Mouse (Mus musculus) kidney, adult 2 months (tissue): Measurements from ENCODE around the gene Tiam1. TPM values are rescaled to one million over a fixed set of nuclear protein-coding genes. Genes with fewer than 3 reads are reported as not detected.
A peak's percentile ranks its signal among the peaks of the same experiment; 100 is the strongest.

ENCODE experiments used
- DNase-seq: peaks from one replicate; pipeline ENCODE4 v3.0.0; 2021
- H3K27ac ChIP-seq: fragments of 200-500 bp; 2 replicates; pipeline ENCODE4 v1.5.1; 2012; ENCODE audit warnings: low read depth, low read length, control low read depth, inconsistent platforms; ENCODE audit not compliant: insufficient read depth
- H3K27me3 ChIP-seq: fragments of 200-500 bp; replicated peaks from 2 replicates; pipeline ENCODE4 v1.6.1; 2012; ENCODE audit warnings: mild to moderate bottlenecking, moderate library complexity, low read length, inconsistent platforms; ENCODE audit not compliant: control insufficient read depth, insufficient read depth
- H3K36me3 ChIP-seq: fragments of 200-500 bp; 2 replicates; pipeline ENCODE4 v1.6.1; 2012; ENCODE audit warnings: mild to moderate bottlenecking, moderate library complexity, low read length, inconsistent platforms; ENCODE audit not compliant: control insufficient read depth, insufficient read depth
- H3K4me1 ChIP-seq: fragments of 200-500 bp; 2 replicates; pipeline ENCODE4 v1.6.1; 2011; ENCODE audit warnings: low read length; ENCODE audit not compliant: control insufficient read depth, insufficient read depth
- H3K4me3 ChIP-seq: fragments of 200-500 bp; 2 replicates; pipeline ENCODE4 v1.5.1; 2011; ENCODE audit warnings: mild to moderate bottlenecking, low read depth, low read length, control low read depth; ENCODE audit not compliant: insufficient read depth
- CTCF ChIP-seq: fragments of 200-500 bp; conservative IDR thresholded peaks from 2 replicates; pipeline ENCODE4 v1.5.1; 2011; ENCODE audit warnings: low read depth, mild to moderate bottlenecking, control low read depth, low read length, moderate library complexity, mixed read lengths; ENCODE audit not compliant: insufficient read depth, insufficient read length
- POLR2A ChIP-seq: fragments of 200-500 bp; IDR thresholded peaks from one replicate; pipeline ENCODE4 v1.6.1; 2011; ENCODE audit warnings: low read depth, low read length, control low read depth
- WGBS: fragments of 180-500 bp; shearing (Covaris S2); methylation state at CpG from one replicate; pipeline ENCODE4 v1.1.7; 2018; 5-methylcytosine and 5-hydroxymethylcytosine counted together
- polyA plus RNA-seq: library from polyadenylated mRNA; depleted of rRNA; stranded (reverse); fragments of >200 nt; gene quantifications from 2 replicates; pipeline ENCODE4 v1.2.3, GENCODE M21; 2012

The Tiam1 gene
- polyA plus RNA-seq, 1 experiment = 4.0 TPM

- Histone ChIP-seq H3K36me3 (no peaks in the 10 kb centered on the region), H3K27ac (no peak overlapping the region), H3K4me1 (no peaks in the 10 kb centered on the region), H3K27me3 (no peaks in the 10 kb centered on the region), H3K4me3 (no peak overlapping the region)
- no peak for DNase-seq
- 57% methylated on average over 10 of the region's 10 CpGs for WGBS
- TF ChIP-seq POLR2A (no peak), CTCF (no peak)
Observed at GRCm38 (mm10) chr16:89934616-89935015, 209.0 kb downstream of the Tiam1 start.

- no peaks in the 10 kb centered on the region for H3K4me1 ChIP-seq
- no peaks in the 10 kb centered on the region for H3K27me3 ChIP-seq
- no peaks in the 10 kb centered on the region for H3K36me3 ChIP-seq
- TF ChIP-seq POLR2A (no peak), CTCF (no peak)
- no peak for DNase-seq
- no peak overlapping the region for H3K27ac ChIP-seq
- 52% methylated on average over 7 of the region's 7 CpGs for WGBS
- no peak overlapping the region for H3K4me3 ChIP-seq
Observed at GRCm38 (mm10) chr16:89933976-89934375, 209.6 kb downstream of the Tiam1 start.

GRCm38 (mm10) chr16:89928611-89929010 lies 215.0 kb downstream of the Tiam1 start:
- H3K4me3 ChIP-seq = no peak overlapping the region
- no peaks in the 10 kb centered on the region for H3K4me1 ChIP-seq
- H3K27me3 ChIP-seq = no peaks in the 10 kb centered on the region
- H3K36me3 ChIP-seq = no peaks in the 10 kb centered on the region
- no peak for DNase-seq
- no peak for TF ChIP-seq POLR2A
- no peak for TF ChIP-seq CTCF
- no peak overlapping the region for H3K27ac ChIP-seq
- WGBS = 78% methylated on average over 7 of the region's 7 CpGs

GRCm38 (mm10) chr16:89924249-89924890 lies 219.2 kb downstream of the Tiam1 start:
- DNase-seq = peak; percentile 7

GRCm38 (mm10) chr16:89923311-89923710 lies 220.3 kb downstream of the Tiam1 start:
- 86% methylated on average over 8 of the region's 8 CpGs for WGBS
- TF ChIP-seq CTCF = no peak
- no peak for TF ChIP-seq POLR2A
- Histone ChIP-seq H3K27ac (no peak overlapping the region), H3K4me3 (no peak overlapping the region), H3K4me1 (no peaks in the 10 kb centered on the region), H3K27me3 (no peaks in the 10 kb centered on the region), H3K36me3 (no peaks in the 10 kb centered on the region)
- no peak for DNase-seq

More at GRCm38 (mm10) chr16:89924249-89924890, 219.2 kb downstream of the Tiam1 start:
- 53% methylated on average over 14 of the region's 14 CpGs for WGBS
- H3K36me3 ChIP-seq = no peaks in the 10 kb centered on the region
- TF ChIP-seq CTCF (no peak), POLR2A (no peak)
- H3K4me3 ChIP-seq = no peak overlapping the region
- no peaks in the 10 kb centered on the region for H3K27me3 ChIP-seq
- H3K27ac ChIP-seq = no peak overlapping the region
- H3K4me1 ChIP-seq = no peaks in the 10 kb centered on the region

- no peaks in the 10 kb centered on the region for H3K4me1 ChIP-seq
- H3K4me3 ChIP-seq = no peak overlapping the region
- H3K27me3 ChIP-seq = no peaks in the 10 kb centered on the region
- H3K36me3 ChIP-seq = no peaks in the 10 kb centered on the region
- 94% methylated on average over 8 of the region's 8 CpGs for WGBS
- no peak overlapping the region for H3K27ac ChIP-seq
- TF ChIP-seq POLR2A = no peak
- DNase-seq = no peak
Observed at GRCm38 (mm10) chr16:89922458-89922857, 221.1 kb downstream of the Tiam1 start.

GRCm38 (mm10) chr16:89921370-89921769 lies 222.2 kb downstream of the Tiam1 start:
- Histone ChIP-seq H3K36me3 (no peaks in the 10 kb centered on the region), H3K27me3 (no peaks in the 10 kb centered on the region), H3K27ac (no peak overlapping the region), H3K4me3 (no peak overlapping the region), H3K4me1 (no peaks in the 10 kb centered on the region)
- TF ChIP-seq POLR2A (no peak), CTCF (no peak)
- no peak for DNase-seq
- WGBS = 94% methylated on average over 14 of the region's 14 CpGs
